Mouse (Mus musculus): ENCODE measurements around the gene Unc119.

Unc119 gene

GRCm38 (mm10) chr11:78371711-78372110 lies 28.4 kb downstream of the Unc119 start:
- no peak for DNase-seq (ENCODE audit: low read depth, low spot score)

- no peak for DNase-seq (ENCODE audit: low read depth, low spot score)
Measured at GRCm38 (mm10) chr11:78372166-78372565, 28.9 kb downstream of the Unc119 start.

GRCm38 (mm10) chr11:78372610-78373009 lies 29.3 kb downstream of the Unc119 start:
- no peak for DNase-seq (ENCODE audit: low read depth, low spot score)

- no peak for DNase-seq (ENCODE audit: low read depth, low spot score)
Measured at GRCm38 (mm10) chr11:78374147-78374546, 30.9 kb downstream of the Unc119 start.

- DNase-seq (ENCODE audit: low read depth, low spot score) = no peak
Measured at GRCm38 (mm10) chr11:78377549-78378159, 34.4 kb downstream of the Unc119 start.

- DNase-seq (ENCODE audit: low read depth, low spot score) = no peak
Measured at GRCm38 (mm10) chr11:78380351-78380750, 37.1 kb downstream of the Unc119 start.

GRCm38 (mm10) chr11:78380996-78381395 lies 37.7 kb downstream of the Unc119 start:
- no peak for DNase-seq (ENCODE audit: low read depth, low spot score)

- no peak for DNase-seq (ENCODE audit: low read depth, low spot score)
Measured at GRCm38 (mm10) chr11:78382286-78382685, 39.0 kb downstream of the Unc119 start.

GRCm38 (mm10) chr11:78382701-78383100 lies 39.4 kb downstream of the Unc119 start:
- DNase-seq (ENCODE audit: low read depth, low spot score) = no peak

- no peak for DNase-seq (ENCODE audit: low read depth, low spot score)
Measured at GRCm38 (mm10) chr11:78385776-78386175, 42.5 kb downstream of the Unc119 start.

GRCm38 (mm10) chr11:78386508-78387043 lies 43.3 kb downstream of the Unc119 start, which contains the start of gene Foxn1:
Gene Foxn1, minus strand, starts transcription at chr11:78386558.
- no peak for DNase-seq (ENCODE audit: low read depth, low spot score)

- DNase-seq (ENCODE audit: low read depth, low spot score) = no peak
Measured at GRCm38 (mm10) chr11:78392728-78393127, 49.4 kb downstream of the Unc119 start.

- no peak for DNase-seq (ENCODE audit: low read depth, low spot score)
Measured at GRCm38 (mm10) chr11:78396950-78397349, 53.7 kb downstream of the Unc119 start.

- peak; percentile 54 for DNase-seq (ENCODE audit: low read depth, low spot score)
Measured at GRCm38 (mm10) chr11:78397397-78397796, 54.1 kb downstream of the Unc119 start.

- DNase-seq (ENCODE audit: low read depth, low spot score) = no peak
Measured at GRCm38 (mm10) chr11:78398212-78398611, 54.9 kb downstream of the Unc119 start.
